Mouse (Mus musculus) thymus, adult 2 months (tissue): ENCODE data around the gene Itgam. TPM values are rescaled to one million over a fixed set of nuclear protein-coding genes. Genes with fewer than 3 reads are reported as not detected.
"Not testable (repeated sequence)": the region's sequence is repeated elsewhere in the genome, so short reads cannot be mapped to it uniquely, and the experiment has no call there.

ENCODE experiments used
- DNase-seq: peaks from one replicate; pipeline ENCODE4 v3.0.0; 2021
- H3K27ac ChIP-seq: fragments of 200-500 bp; 2 replicates; pipeline ENCODE4 v1.5.1; 2012; ENCODE audit warnings: low read length, control low read depth; ENCODE audit not compliant: control insufficient read depth, insufficient read depth
- H3K27me3 ChIP-seq: fragments of 200-500 bp; 2 replicates; pipeline ENCODE4 v1.6.1; 2012; ENCODE audit warnings: mild to moderate bottlenecking, low read length, moderate library complexity, mixed read lengths; ENCODE audit not compliant: control insufficient read depth, insufficient read depth
- H3K36me3 ChIP-seq: fragments of 200-500 bp; 2 replicates; pipeline ENCODE4 v1.6.1; 2012; ENCODE audit warnings: mild to moderate bottlenecking, low read length, moderate library complexity; ENCODE audit not compliant: control insufficient read depth, insufficient read depth
- H3K4me1 ChIP-seq: fragments of 200-500 bp; replicated peaks from 2 replicates; pipeline ENCODE4 v1.6.1; 2012; ENCODE audit warnings: low read length; ENCODE audit not compliant: control insufficient read depth, insufficient read depth
- H3K4me3 ChIP-seq: fragments of 200-500 bp; 2 replicates; pipeline ENCODE4 v1.5.1; 2012; ENCODE audit warnings: mild to moderate bottlenecking, low read length, control low read depth, moderate library complexity; ENCODE audit not compliant: control insufficient read depth, insufficient read depth
- CTCF ChIP-seq: fragments of 200-500 bp; IDR thresholded peaks from 2 replicates; pipeline ENCODE4 v1.5.1; 2012; ENCODE audit warnings: mild to moderate bottlenecking, control low read depth, low read length, moderate library complexity, borderline replicate concordance; ENCODE audit not compliant: control insufficient read depth, poor library complexity, insufficient read depth; ENCODE audit errors: extremely low read depth
- POLR2A ChIP-seq: fragments of 200-500 bp; IDR thresholded peaks from 2 replicates; pipeline ENCODE4 v1.6.1; 2012; ENCODE audit warnings: mild to moderate bottlenecking, low read length, control low read depth, moderate library complexity; ENCODE audit not compliant: control insufficient read depth, poor library complexity, insufficient read depth; ENCODE audit errors: extremely low read depth
- WGBS: fragments of 180-500 bp; shearing (Covaris S2); methylation state at CpG from one replicate; pipeline ENCODE4 v1.1.7; 2018; 5-methylcytosine and 5-hydroxymethylcytosine counted together
- polyA plus RNA-seq: library from polyadenylated mRNA; depleted of rRNA; stranded (reverse); fragments of >200 nt; gene quantifications from 2 replicates; pipeline ENCODE4 v1.2.3, GENCODE M21; 2012; rRNA removed

Itgam gene
- polyA plus RNA-seq, 1 experiment: 7.9 TPM

GRCm38 (mm10) chr7:128150970-128151369 is 88.5 kb downstream of the Itgam start:
- H3K27me3 ChIP-seq: no peaks in the 10 kb centered on the region
- no peaks in the 10 kb centered on the region for H3K36me3 ChIP-seq
- no peak overlapping the region for H3K27ac ChIP-seq
- H3K4me1 ChIP-seq: peaks cover 7% of the 10 kb centered on the region
- WGBS: 98% methylated on average over 8 of the region's 8 CpGs
- no peak for TF ChIP-seq POLR2A
- no peak for TF ChIP-seq CTCF
- H3K4me3 ChIP-seq: no peak overlapping the region
- no peak for DNase-seq

- Histone ChIP-seq H3K4me1 (peaks cover 13% of the 10 kb centered on the region), H3K27me3 (no peaks in the 10 kb centered on the region), H3K27ac (no peak within 1 kb of the TSS), H3K36me3 (no peaks in the 10 kb centered on the region), H3K4me3 (no peak within 1 kb of the TSS)
- no peak for DNase-seq
- TF ChIP-seq POLR2A (no peak), CTCF (no peak)
- WGBS: 96% methylated on average over 21 of the region's 21 CpGs
Observed at GRCm38 (mm10) chr7:128154076-128154475, 91.6 kb downstream of the Itgam start, which contains the start of gene Itgad. Gene Itgad (plus strand): TSS chr7:128154376.

GRCm38 (mm10) chr7:128154924-128155323 is 92.5 kb downstream of the Itgam start:
- no peak for DNase-seq
- Histone ChIP-seq H3K27me3 (no peaks in the 10 kb centered on the region), H3K4me3 (no peak overlapping the region), H3K4me1 (peaks cover 13% of the 10 kb centered on the region), H3K36me3 (no peaks in the 10 kb centered on the region), H3K27ac (no peak overlapping the region)
- TF ChIP-seq CTCF (no peak), POLR2A (no peak)
- WGBS: 97% methylated on average over 10 of the region's 10 CpGs

DNA sequence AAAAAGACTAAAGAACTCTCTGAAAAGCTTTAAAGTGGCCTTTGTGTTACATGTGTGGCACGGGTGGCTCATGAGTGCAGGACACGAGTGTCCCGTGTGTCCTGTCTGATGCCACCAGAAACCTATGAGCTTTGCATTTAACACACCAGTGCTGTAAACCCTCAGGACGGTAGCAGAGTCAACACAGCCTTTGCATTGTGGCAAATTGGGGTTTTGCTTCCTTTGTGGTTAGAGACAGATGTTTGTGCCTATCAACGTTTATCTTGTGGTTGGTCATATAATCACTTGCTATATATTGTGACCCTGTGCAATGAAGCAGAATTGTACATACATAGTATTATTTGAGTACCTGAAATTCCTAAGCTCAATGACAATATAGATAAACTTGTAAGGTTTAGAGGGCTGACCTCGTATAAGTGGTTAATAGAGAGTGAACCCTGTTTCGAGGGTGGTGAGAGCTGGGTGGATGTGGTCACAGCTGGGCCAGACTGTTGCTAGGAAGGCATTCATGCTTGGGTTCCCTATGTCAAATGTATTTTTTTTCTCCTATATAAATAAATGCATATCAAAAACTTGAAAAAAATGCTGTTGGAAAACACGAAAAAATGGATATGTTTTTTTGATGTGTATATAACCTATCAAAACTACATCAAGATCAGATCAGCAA is 96.4 kb downstream of the Itgam start:
- H3K4me1 ChIP-seq: peaks cover 11% of the 10 kb centered on the region
- not testable (repeated sequence) for H3K27me3 ChIP-seq, H3K4me3 ChIP-seq, DNase-seq, H3K36me3 ChIP-seq
- 5% methylated on average over 8 of the region's 8 CpGs for WGBS
- peak overlapping the region; percentile 73; the same call in 1 of the 2 replicates for H3K27ac ChIP-seq

DNA sequence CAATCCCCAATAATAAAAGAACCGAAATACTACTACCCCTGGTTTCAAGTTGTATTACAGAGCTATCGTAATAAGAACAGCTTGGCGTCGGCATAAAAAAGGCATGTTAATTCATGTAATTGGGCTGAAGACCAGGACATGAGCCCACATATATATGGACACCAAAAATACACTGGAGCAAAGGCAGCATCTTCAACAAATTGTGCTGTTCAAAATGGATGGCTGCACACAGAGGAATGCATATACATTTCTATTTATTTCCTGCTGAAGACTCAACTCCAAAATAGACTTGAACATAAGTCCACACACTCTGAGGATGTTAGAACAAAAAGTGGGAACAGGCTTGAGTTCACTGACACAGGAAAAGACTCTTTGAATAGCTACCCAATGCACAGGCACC is 101.6 kb downstream of the Itgam start:
- DNase-seq: no peak
- 99% methylated on average over 4 of the region's 4 CpGs for WGBS
- H3K27me3 ChIP-seq: no peaks in the 10 kb centered on the region
- H3K27ac ChIP-seq: no peak overlapping the region
- no peak overlapping the region for H3K4me3 ChIP-seq
- no peaks in the 10 kb centered on the region for H3K36me3 ChIP-seq
- no peak for TF ChIP-seq POLR2A
- TF ChIP-seq CTCF: no peak
- H3K4me1 ChIP-seq: peaks cover 5% of the 10 kb centered on the region

GRCm38 (mm10) chr7:128166391-128166790 is 104.0 kb downstream of the Itgam start:
- Histone ChIP-seq H3K36me3 (no peaks in the 10 kb centered on the region), H3K4me1 (peaks cover 2% of the 10 kb centered on the region), H3K27ac (no peak overlapping the region), H3K27me3 (no peaks in the 10 kb centered on the region), H3K4me3 (no peak overlapping the region)
- WGBS: 98% methylated on average over 7 of the region's 7 CpGs
- DNase-seq: no peak
- TF ChIP-seq POLR2A (no peak), CTCF (no peak)

Other genes with a start within 250 kb of the Itgam start
- gene Stx4a, start 238.3 kb upstream of the Itgam start, polyA plus RNA-seq: 76.1 and 93.3 TPM in 2 replicates
- gene Stx1b, start 238.1 kb upstream of the Itgam start, polyA plus RNA-seq: 3.4 and 4.2 TPM in 2 replicates
- gene Zfp646, start 186.4 kb upstream of the Itgam start, polyA plus RNA-seq: 61.3 and 64.2 TPM in 2 replicates
- 23.9 and 34.9 TPM in 2 replicates for gene Zfp668, start 185.8 kb upstream of the Itgam start, polyA plus RNA-seq
- 2.0 and 2.5 TPM in 2 replicates for gene Prss53, start 171.7 kb upstream of the Itgam start, polyA plus RNA-seq
- not detected in 2 replicates for gene Gm21974, start 167.2 kb upstream of the Itgam start, polyA plus RNA-seq
- 56.9 and 75.1 TPM in 2 replicates for gene Vkorc1, start 167.0 kb upstream of the Itgam start, polyA plus RNA-seq
- 94.9 and 103 TPM in 2 replicates for gene Bckdk, start 158.6 kb upstream of the Itgam start, polyA plus RNA-seq
- 25.5 and 29.4 TPM in 2 replicates for gene Kat8, start 150.1 kb upstream of the Itgam start, polyA plus RNA-seq
- 5.4 and 6.9 TPM in 2 replicates for gene Prss8, start 132.5 kb upstream of the Itgam start, polyA plus RNA-seq
- 10.3 and 15.8 TPM in 2 replicates for gene Prss36, start 115.9 kb upstream of the Itgam start, polyA plus RNA-seq
- gene Fus, start 95.2 kb upstream of the Itgam start, polyA plus RNA-seq: 478 and 527 TPM in 2 replicates
- gene Pycard, start 68.8 kb upstream of the Itgam start, polyA plus RNA-seq: 420 and 521 TPM in 2 replicates
- gene Trim72, start 58.7 kb upstream of the Itgam start, polyA plus RNA-seq: 1.4 and 13.4 TPM in 2 replicates
- gene Gm49368, start within 50 bp of the Itgam start, polyA plus RNA-seq: 0.03 TPM in 1 of 2 replicates, not detected in the other
- gene Itgax, start 66.9 kb downstream of the Itgam start, polyA plus RNA-seq: 9.4 and 14.7 TPM in 2 replicates
- gene Itgad, start 91.7 kb downstream of the Itgam start, polyA plus RNA-seq: 6.9 and 7.7 TPM in 2 replicates
- gene Cox6a2, start 143.7 kb downstream of the Itgam start, polyA plus RNA-seq: 28.8 and 414 TPM in 2 replicates
- 68.6 and 85.1 TPM in 2 replicates for gene Armc5, start 174.7 kb downstream of the Itgam start, polyA plus RNA-seq
- 2.4 and 2.5 TPM in 2 replicates for gene 9130023H24Rik, start 175.4 kb downstream of the Itgam start, polyA plus RNA-seq
- gene Tgfb1i1, start 184.2 kb downstream of the Itgam start, polyA plus RNA-seq: 21.0 and 25.4 TPM in 2 replicates
- gene Slc5a2, start 203.0 kb downstream of the Itgam start, polyA plus RNA-seq: 0.29 and 0.67 TPM in 2 replicates
- 51.1 and 54.1 TPM in 2 replicates for gene BC017158, start 235.5 kb downstream of the Itgam start, polyA plus RNA-seq